Mouse (Mus musculus) thymus, adult 2 months (tissue): ENCODE measurements around the gene Apobec3.

Experiments
- CTCF ChIP-seq: fragments of 200-500 bp; IDR thresholded peaks from 2 replicates; pipeline ENCODE4 v1.5.1; 2012; ENCODE audit warnings: mild to moderate bottlenecking, control low read depth, low read length, moderate library complexity, borderline replicate concordance; ENCODE audit not compliant: control insufficient read depth, poor library complexity, insufficient read depth; ENCODE audit errors: extremely low read depth
- POLR2A ChIP-seq: fragments of 200-500 bp; IDR thresholded peaks from 2 replicates; pipeline ENCODE4 v1.6.1; 2012; ENCODE audit warnings: mild to moderate bottlenecking, low read length, control low read depth, moderate library complexity; ENCODE audit not compliant: control insufficient read depth, poor library complexity, insufficient read depth; ENCODE audit errors: extremely low read depth

DNA sequence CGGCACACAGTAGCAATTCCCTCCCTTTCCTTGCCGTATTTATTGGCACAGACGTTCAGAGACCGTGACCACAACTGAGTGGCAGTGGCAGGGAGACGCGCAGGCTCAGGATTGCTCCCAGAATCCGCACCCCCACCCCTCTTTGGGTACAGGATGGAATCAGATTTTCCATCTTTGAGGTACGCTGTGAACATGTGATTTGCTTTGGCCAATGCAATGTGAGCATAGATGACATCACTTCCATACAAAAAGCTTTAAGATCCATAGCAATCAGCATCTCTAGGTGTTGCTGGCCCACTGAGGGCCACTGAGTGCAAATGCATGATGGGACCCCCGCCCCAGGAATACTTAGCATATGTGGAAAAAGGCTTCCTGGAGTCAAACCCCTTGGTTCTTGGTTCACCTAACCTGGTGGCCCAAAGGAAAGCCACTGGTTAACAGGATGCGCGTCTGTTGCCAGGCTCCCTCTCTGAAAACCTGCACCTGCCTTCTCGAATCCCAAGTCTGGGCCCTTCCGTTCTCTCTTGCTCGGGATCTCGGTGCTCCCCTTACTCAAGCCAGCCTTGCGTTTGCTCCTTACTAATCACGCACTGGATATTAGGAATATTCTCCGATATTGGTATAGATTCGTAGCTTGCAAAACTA, 8.7 kb upstream of the Apobec3 start:
- no peak for TF ChIP-seq CTCF
- TF ChIP-seq POLR2A, result no peak
